Mouse (Mus musculus) ES-E14 (cell line): ENCODE measurements around the gene Rap1gap2.
"Not testable (repeated sequence)": the region's sequence is repeated elsewhere in the genome, so short reads cannot be mapped to it uniquely, and the experiment has no call there.

Experiments
- CHD2 ChIP-seq: IDR thresholded peaks from 2 replicates; pipeline ENCODE4 v1.6.1; 2014; ENCODE audit warnings: mild to moderate bottlenecking, low read depth, low read length, inconsistent platforms
- HCFC1 ChIP-seq: IDR thresholded peaks from 2 replicates; pipeline ENCODE4 v1.6.1; 2012; ENCODE audit warnings: low read length, inconsistent platforms, borderline replicate concordance; ENCODE audit not compliant: insufficient read depth
- MAFK ChIP-seq: IDR thresholded peaks from 2 replicates; pipeline ENCODE4 v1.6.1; 2014; ENCODE audit warnings: mild to moderate bottlenecking, low read depth, low read length, inconsistent platforms; ENCODE audit not compliant: insufficient read depth
- ZNF384 ChIP-seq: IDR thresholded peaks from 2 replicates; pipeline ENCODE4 v1.6.1; 2012; ENCODE audit warnings: low read depth, low read length, inconsistent platforms

DNA sequence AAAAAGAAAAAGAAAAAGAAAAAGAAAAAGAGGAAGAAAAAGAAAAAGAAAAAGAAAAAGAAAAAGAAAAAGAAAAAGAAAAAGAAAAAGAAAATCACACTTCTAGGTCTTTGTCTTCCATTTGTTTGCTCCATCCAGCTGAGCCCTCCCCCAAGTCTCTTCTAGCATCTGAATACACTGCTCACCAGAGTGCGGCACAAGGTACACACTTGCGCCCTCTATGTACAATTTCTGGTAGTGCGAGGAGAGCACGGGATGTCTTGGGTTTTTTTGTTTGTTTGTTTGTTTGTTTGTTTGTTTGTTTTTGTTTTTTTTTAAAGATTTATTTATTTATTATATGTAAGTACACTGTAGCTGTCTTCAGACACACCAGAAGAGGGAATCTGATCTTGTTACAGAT, 29.4 kb downstream of the Rap1gap2 start:
- not testable (repeated sequence) for TF ChIP-seq CHD2, HCFC1, ZNF384, MAFK
